Mouse (Mus musculus) neural tube, embryonic 15.5 days (tissue): ENCODE measurements around the gene E130114P18Rik. TPM values are rescaled to one million over a fixed set of nuclear protein-coding genes. Genes with fewer than 3 reads are reported as not detected.

Experiments used
- ATAC-seq: fragments of 200-750 bp; cut with Nextera tagmentation; 2 replicates; pipeline ENCODE4 v1.8.0; 2017; ENCODE audit warnings: mild to moderate bottlenecking, moderate TSS enrichment, moderate library complexity; ENCODE audit not compliant: low FRiP score
- H3K27ac ChIP-seq: fragments of 300-500 bp; sonication (generic); replicated peaks from 2 replicates; pipeline ENCODE4 v1.5.1; 2015; ENCODE audit warnings: mild to moderate bottlenecking, inconsistent platforms
- H3K27me3 ChIP-seq: fragments of 300-500 bp; sonication (generic); replicated peaks from 2 replicates; pipeline ENCODE4 v1.6.1; 2015; ENCODE audit warnings: inconsistent platforms
- H3K36me3 ChIP-seq: fragments of 300-500 bp; sonication (generic); 2 replicates; pipeline ENCODE4 v1.6.1; 2015; ENCODE audit warnings: inconsistent platforms
- H3K4me1 ChIP-seq: fragments of 300-500 bp; sonication (generic); 2 replicates; pipeline ENCODE4 v1.6.1; 2015; ENCODE audit warnings: inconsistent platforms
- H3K4me2 ChIP-seq: fragments of 300-500 bp; sonication (generic); 2 replicates; pipeline ENCODE4 v1.6.1; 2015; ENCODE audit warnings: inconsistent platforms, mild to moderate bottlenecking, moderate library complexity
- H3K4me3 ChIP-seq: fragments of 300-500 bp; sonication (generic); replicated peaks from 2 replicates; pipeline ENCODE4 v1.5.1; 2015; ENCODE audit warnings: mild to moderate bottlenecking, inconsistent platforms
- H3K9ac ChIP-seq: fragments of 300-500 bp; sonication (generic); replicated peaks from 2 replicates; pipeline ENCODE4 v1.6.1; 2015; ENCODE audit warnings: mild to moderate bottlenecking, inconsistent platforms
- H3K9me3 ChIP-seq: fragments of 300-500 bp; sonication (generic); replicated peaks from 2 replicates; pipeline ENCODE4 v1.6.1; 2016; ENCODE audit warnings: inconsistent platforms
- WGBS: fragments of 180-500 bp; shearing (Covaris S2); methylation state at CpG from one replicate; pipeline ENCODE4 v1.1.7; 2015; ENCODE audit warnings: mixed read lengths; 5-methylcytosine and 5-hydroxymethylcytosine counted together
- polyA plus RNA-seq: library from polyadenylated mRNA; unstranded; fragments of >200 nt; fragmentation: Nextera tagmentation; extraction: Ambion mirVana; gene quantifications from 2 replicates; pipeline ENCODE4 v1.2.1, GENCODE M21; 2015

E130114P18Rik gene
- polyA plus RNA-seq, 1 experiment from 2014 or later = 18.4 TPM

DNA sequence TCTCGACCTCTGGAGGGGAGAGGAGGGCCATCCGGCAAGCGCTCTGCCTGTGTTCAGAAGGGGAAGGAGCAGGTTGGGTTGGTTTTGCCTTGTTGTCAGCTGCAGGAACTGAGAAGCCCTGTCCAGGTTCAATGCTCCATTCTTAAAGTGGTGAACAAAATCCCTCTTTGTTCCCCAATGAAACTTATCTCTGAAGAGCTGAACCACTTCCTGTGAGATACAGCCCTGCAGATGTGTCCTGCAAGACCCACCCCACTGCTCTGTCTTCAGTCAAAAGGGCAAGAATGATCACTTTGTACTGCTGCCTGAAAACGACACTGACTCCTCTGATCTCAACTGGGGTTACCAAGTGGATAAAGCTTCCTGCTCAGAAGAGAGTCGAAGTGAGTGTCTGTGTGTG lies 233.9 kb downstream of the E130114P18Rik start:
- H3K9me3 ChIP-seq = no peaks in the 10 kb centered on the region
- no peaks in the 10 kb centered on the region for H3K27me3 ChIP-seq
- H3K4me2 ChIP-seq = no peak overlapping the region
- no peak for ATAC-seq
- H3K36me3 ChIP-seq = no peaks in the 10 kb centered on the region
- H3K4me1 ChIP-seq = no peaks in the 10 kb centered on the region
- WGBS = 57% methylated on average over 5 of the region's 5 CpGs
- no peak overlapping the region for H3K4me3 ChIP-seq
- H3K9ac ChIP-seq = no peak overlapping the region
- H3K27ac ChIP-seq = no peak overlapping the region

DNA sequence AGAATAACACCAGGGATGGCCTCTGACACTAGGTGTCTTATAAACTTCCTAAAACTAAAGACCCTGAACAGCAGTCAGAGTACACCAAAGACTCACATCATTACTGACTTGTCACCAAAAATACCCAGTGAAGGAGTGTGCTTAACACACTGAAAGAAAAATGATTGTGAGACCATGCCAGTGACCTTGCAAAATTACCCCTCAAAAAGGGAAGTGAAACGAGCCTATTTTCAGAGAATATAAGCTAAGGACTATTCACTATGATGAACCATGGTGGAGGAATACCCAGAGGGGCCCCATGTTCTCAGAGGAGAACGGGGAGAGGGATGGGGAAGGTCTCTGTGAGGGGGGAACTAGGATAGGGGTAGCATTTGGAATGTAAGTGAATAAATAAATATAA lies 245.8 kb downstream of the E130114P18Rik start:
- Histone ChIP-seq H3K27me3 (no peaks in the 10 kb centered on the region), H3K9me3 (no peaks in the 10 kb centered on the region), H3K27ac (no peak overlapping the region), H3K36me3 (no peaks in the 10 kb centered on the region), H3K4me2 (no peak overlapping the region), H3K4me1 (no peaks in the 10 kb centered on the region), H3K4me3 (no peak overlapping the region), H3K9ac (no peak overlapping the region)
- ATAC-seq = no peak
- 60% methylated on average over 2 of the region's 2 CpGs for WGBS

DNA sequence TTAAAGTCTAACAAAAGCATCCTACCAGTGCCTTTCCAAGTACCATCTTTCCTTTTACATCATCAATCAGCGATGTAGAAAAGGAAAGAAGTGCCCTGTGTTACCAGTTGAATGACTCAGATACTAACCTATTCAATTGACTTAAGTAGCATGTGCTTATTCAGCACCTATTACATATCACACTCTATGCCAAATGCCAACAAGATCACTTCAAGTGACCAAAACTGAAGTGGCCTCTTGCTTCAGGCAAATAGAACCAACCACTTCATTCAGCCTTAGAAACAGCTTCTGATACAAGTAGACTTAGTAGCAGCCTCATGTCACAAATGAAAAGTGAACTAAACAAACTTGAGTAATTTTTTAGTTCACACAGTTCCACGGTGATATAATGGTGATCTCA lies 249.4 kb downstream of the E130114P18Rik start:
- Histone ChIP-seq H3K27ac (no peak overlapping the region), H3K9ac (no peak overlapping the region), H3K27me3 (no peaks in the 10 kb centered on the region), H3K36me3 (no peaks in the 10 kb centered on the region), H3K4me3 (no peak overlapping the region), H3K4me2 (no peak overlapping the region), H3K9me3 (no peaks in the 10 kb centered on the region), H3K4me1 (no peaks in the 10 kb centered on the region)
- no peak for ATAC-seq
- WGBS = 86% methylated on average over 2 of the region's 2 CpGs

Other genes with a start within 250 kb of the E130114P18Rik start
- gene Nfia, start 5.3 kb downstream of the E130114P18Rik start, polyA plus RNA-seq = 36.0 and 38.5 TPM in 2 replicates